Mouse (Mus musculus): ENCODE data around the gene Slx4ip. TPM values are rescaled to one million over a fixed set of nuclear protein-coding genes. Genes with fewer than 3 reads are reported as not detected.
"Not testable (repeated sequence)": the region's sequence is repeated elsewhere in the genome, so short reads cannot be mapped to it uniquely, and the experiment has no call there.

The Slx4ip gene
- polyA plus RNA-seq (2012; rRNA removed), result 1.0 and 1.4 TPM in 2 replicates

- Histone ChIP-seq H3K4me1 (replicated peaks; ENCODE audit: control insufficient read depth, insufficient read depth, low read length) (no peaks in the 10 kb centered on the region), H3K4me3 (ENCODE audit: control insufficient read depth, insufficient read depth, low read length) (peak within 1 kb of the TSS; percentile 99), H3K27me3 (ENCODE audit: control insufficient read depth, insufficient read depth, low read length) (no peaks in the 10 kb centered on the region), H3K27ac (ENCODE audit: control insufficient read depth, insufficient read depth, low read length) (peak within 1 kb of the TSS; percentile 91), H3K36me3 (ENCODE audit: control insufficient read depth, insufficient read depth, low read length) (no peaks in the 10 kb centered on the region)
- DNase-seq, result peak; percentile 99
- TF ChIP-seq CTCF (IDR thresholded peaks at IDR 0.05; ENCODE audit: borderline replicate concordance, control insufficient read depth, extremely low read depth, insufficient read depth, low read length, poor library complexity), result peak; percentile 36; the same call in 1 of the 2 replicates
- peak; percentile 76 for TF ChIP-seq POLR2A (IDR thresholded peaks at IDR 0.05; ENCODE audit: control insufficient read depth, extremely low read depth, insufficient read depth, low read length, poor library complexity)
- under 1% methylated on average over 49 of the region's 49 CpGs for WGBS
These were observed at the start of gene Slx4ip, which contains the start of the genes AL731706.1 and Mkks for GRCm38 (mm10) chr2:136891068-136891950. TSS of gene Slx4ip (plus strand) at chr2:136891218. TSS of gene AL731706.1 (minus strand) at chr2:136891389. TSS of gene Mkks (minus strand) at chr2:136891389.

GRCm38 (mm10) chr2:136850366-136850765 is 40.7 kb upstream of the Slx4ip start:
- no peak overlapping the region for H3K4me3 ChIP-seq (ENCODE audit: control insufficient read depth, insufficient read depth, low read length)
- no peaks in the 10 kb centered on the region for H3K36me3 ChIP-seq (ENCODE audit: control insufficient read depth, insufficient read depth, low read length)
- H3K27me3 ChIP-seq (ENCODE audit: control insufficient read depth, insufficient read depth, low read length), result no peaks in the 10 kb centered on the region
- H3K4me1 ChIP-seq (replicated peaks; ENCODE audit: control insufficient read depth, insufficient read depth, low read length), result no peaks in the 10 kb centered on the region
- TF ChIP-seq CTCF (IDR thresholded peaks at IDR 0.05; ENCODE audit: borderline replicate concordance, control insufficient read depth, extremely low read depth, insufficient read depth, low read length, poor library complexity), result no peak
- TF ChIP-seq POLR2A (IDR thresholded peaks at IDR 0.05; ENCODE audit: control insufficient read depth, extremely low read depth, insufficient read depth, low read length, poor library complexity), result no peak
- no peak for DNase-seq
- WGBS, result 73% methylated on average over 3 of the region's 3 CpGs
- H3K27ac ChIP-seq (ENCODE audit: control insufficient read depth, insufficient read depth, low read length), result no peak overlapping the region

GRCm38 (mm10) chr2:136854543-136855388 is 36.3 kb upstream of the Slx4ip start:
- Histone ChIP-seq H3K4me3 (ENCODE audit: control insufficient read depth, insufficient read depth, low read length) (no peak overlapping the region), H3K36me3 (ENCODE audit: control insufficient read depth, insufficient read depth, low read length) (no peaks in the 10 kb centered on the region), H3K27ac (ENCODE audit: control insufficient read depth, insufficient read depth, low read length) (no peak overlapping the region), H3K4me1 (replicated peaks; ENCODE audit: control insufficient read depth, insufficient read depth, low read length) (no peaks in the 10 kb centered on the region), H3K27me3 (ENCODE audit: control insufficient read depth, insufficient read depth, low read length) (no peaks in the 10 kb centered on the region)
- 85% methylated on average over 5 of the region's 5 CpGs for WGBS
- DNase-seq, result no peak
- TF ChIP-seq POLR2A (IDR thresholded peaks at IDR 0.05; ENCODE audit: control insufficient read depth, extremely low read depth, insufficient read depth, low read length, poor library complexity) (no peak), CTCF (IDR thresholded peaks at IDR 0.05; ENCODE audit: borderline replicate concordance, control insufficient read depth, extremely low read depth, insufficient read depth, low read length, poor library complexity) (no peak)

- no peak for DNase-seq
- Histone ChIP-seq H3K4me1 (replicated peaks; ENCODE audit: control insufficient read depth, insufficient read depth, low read length) (no peaks in the 10 kb centered on the region), H3K4me3 (ENCODE audit: control insufficient read depth, insufficient read depth, low read length) (no peak within 1 kb of the TSS), H3K27ac (ENCODE audit: control insufficient read depth, insufficient read depth, low read length) (no peak within 1 kb of the TSS), H3K27me3 (ENCODE audit: control insufficient read depth, insufficient read depth, low read length) (no peaks in the 10 kb centered on the region), H3K36me3 (ENCODE audit: control insufficient read depth, insufficient read depth, low read length) (peaks cover 29% of the 10 kb centered on the region)
- TF ChIP-seq POLR2A (IDR thresholded peaks at IDR 0.05; ENCODE audit: control insufficient read depth, extremely low read depth, insufficient read depth, low read length, poor library complexity), result no peak
- no peak for TF ChIP-seq CTCF (IDR thresholded peaks at IDR 0.05; ENCODE audit: borderline replicate concordance, control insufficient read depth, extremely low read depth, insufficient read depth, low read length, poor library complexity)
- 92% methylated on average over 2 of the region's 2 CpGs for WGBS
These were observed 5.4 kb upstream of the Slx4ip start, which contains the start of gene AL731706.2 for GRCm38 (mm10) chr2:136885579-136885978. TSS of gene AL731706.2 (minus strand) at chr2:136885679.

GRCm38 (mm10) chr2:136886846-136887245 is 4.2 kb upstream of the Slx4ip start:
- H3K27me3 ChIP-seq (ENCODE audit: control insufficient read depth, insufficient read depth, low read length), result no peaks in the 10 kb centered on the region
- H3K4me3 ChIP-seq (ENCODE audit: control insufficient read depth, insufficient read depth, low read length), result no peak overlapping the region
- no peak for TF ChIP-seq CTCF (IDR thresholded peaks at IDR 0.05; ENCODE audit: borderline replicate concordance, control insufficient read depth, extremely low read depth, insufficient read depth, low read length, poor library complexity)
- TF ChIP-seq POLR2A (IDR thresholded peaks at IDR 0.05; ENCODE audit: control insufficient read depth, extremely low read depth, insufficient read depth, low read length, poor library complexity), result no peak
- WGBS, result 73% methylated on average over 4 of the region's 4 CpGs
- H3K36me3 ChIP-seq (ENCODE audit: control insufficient read depth, insufficient read depth, low read length), result peaks cover 18% of the 10 kb centered on the region
- no peaks in the 10 kb centered on the region for H3K4me1 ChIP-seq (replicated peaks; ENCODE audit: control insufficient read depth, insufficient read depth, low read length)
- peak; percentile 18 for DNase-seq
- no peak overlapping the region for H3K27ac ChIP-seq (ENCODE audit: control insufficient read depth, insufficient read depth, low read length)

GRCm38 (mm10) chr2:136890716-136891067 is 326 bp upstream of the Slx4ip start:
- H3K36me3 ChIP-seq (ENCODE audit: control insufficient read depth, insufficient read depth, low read length); DNase-seq; H3K27me3 ChIP-seq (ENCODE audit: control insufficient read depth, insufficient read depth, low read length); H3K4me1 ChIP-seq (replicated peaks; ENCODE audit: control insufficient read depth, insufficient read depth, low read length): not testable (repeated sequence)
- 5% methylated on average over 15 of the region's 15 CpGs for WGBS
- Histone ChIP-seq H3K27ac (ENCODE audit: control insufficient read depth, insufficient read depth, low read length) (peak overlapping the region; percentile 91), H3K4me3 (ENCODE audit: control insufficient read depth, insufficient read depth, low read length) (peak overlapping the region; percentile 99)

Measured in thymus, adult 2 months (tissue).